Mouse (Mus musculus): ENCODE data around the gene Col18a1. TPM values are rescaled to one million over a fixed set of nuclear protein-coding genes. Genes with fewer than 3 reads are reported as not detected.
"Not testable (repeated sequence)": the region's sequence is repeated elsewhere in the genome, so short reads cannot be mapped to it uniquely, and the experiment has no call there.

Col18a1 gene
- polyA plus RNA-seq, 1 experiment = 85.0 TPM

GRCm38 (mm10) chr10:77146901-77147463, 19.4 kb downstream of the Col18a1 start:
- Histone ChIP-seq H3K4me1 (ENCODE audit: control insufficient read depth, insufficient read depth, low read length) (0 out of 2 replicates have a peak, but pooled peaks cover 3% of the 10 kb centered on the region), H3K4me3 (ENCODE audit: insufficient read depth, low read length) (no peak overlapping the region), H3K27ac (ENCODE audit: insufficient read depth, low read length) (no peak overlapping the region)
- no peak for TF ChIP-seq CTCF (IDR thresholded peaks at IDR 0.05; ENCODE audit: borderline replicate concordance, insufficient read depth, low read length)
- no peak for TF ChIP-seq POLR2A (IDR thresholded peaks at IDR 0.05; ENCODE audit: low read depth, low read length)

DNA sequence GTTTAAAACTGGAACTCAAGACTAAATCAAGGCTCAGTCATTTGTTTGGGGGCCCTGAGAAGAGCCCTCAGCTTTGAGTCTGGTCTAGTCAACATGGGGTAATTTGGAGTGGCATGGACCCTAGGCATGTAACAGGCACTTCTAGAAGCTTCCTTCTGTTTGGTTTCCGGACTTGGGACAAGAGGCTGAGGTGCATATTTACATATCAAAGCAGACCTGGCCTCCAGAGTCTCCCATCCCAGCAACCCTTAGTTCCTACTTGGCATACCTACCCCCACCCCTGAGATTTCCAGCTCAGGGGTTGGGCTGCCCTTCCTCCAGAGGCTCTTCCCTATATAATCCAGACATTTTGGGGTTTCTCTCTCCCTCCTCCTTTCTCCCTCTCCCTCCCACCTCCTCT, 20.4 kb downstream of the Col18a1 start:
- Histone ChIP-seq H3K27ac (ENCODE audit: insufficient read depth, low read length) (no peak overlapping the region), H3K4me1 (ENCODE audit: control insufficient read depth, insufficient read depth, low read length) (no peaks in the 10 kb centered on the region), H3K4me3 (ENCODE audit: insufficient read depth, low read length) (no peak overlapping the region)
- TF ChIP-seq CTCF (IDR thresholded peaks at IDR 0.05; ENCODE audit: borderline replicate concordance, insufficient read depth, low read length) = no peak
- no peak for TF ChIP-seq POLR2A (IDR thresholded peaks at IDR 0.05; ENCODE audit: low read depth, low read length)

GRCm38 (mm10) chr10:77144372-77144771, 22.0 kb downstream of the Col18a1 start:
- H3K4me3 ChIP-seq (ENCODE audit: insufficient read depth, low read length) = no peak overlapping the region
- no peak for TF ChIP-seq CTCF (IDR thresholded peaks at IDR 0.05; ENCODE audit: borderline replicate concordance, insufficient read depth, low read length)
- H3K4me1 ChIP-seq (ENCODE audit: control insufficient read depth, insufficient read depth, low read length) = no peaks in the 10 kb centered on the region
- no peak overlapping the region for H3K27ac ChIP-seq (ENCODE audit: insufficient read depth, low read length)

DNA sequence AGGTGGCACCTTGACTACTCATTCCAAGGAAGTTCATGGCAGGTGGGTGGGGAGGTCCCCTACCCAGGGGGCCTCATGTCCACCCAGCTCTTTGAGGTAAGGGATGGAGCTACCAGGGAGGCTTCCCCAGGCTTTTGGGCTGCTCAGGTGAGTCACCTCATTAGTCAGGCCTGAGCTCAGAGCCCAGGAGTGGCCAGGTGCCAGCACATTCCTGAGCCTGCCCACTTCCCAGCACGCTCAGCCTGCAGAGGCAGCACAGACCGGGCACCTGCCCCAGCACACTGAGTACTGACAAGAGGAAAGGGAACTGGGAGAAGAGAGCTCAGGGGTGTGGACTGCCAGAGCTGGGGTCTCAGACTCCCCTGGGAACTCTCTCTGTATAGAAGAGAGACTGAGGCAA, 24.0 kb downstream of the Col18a1 start:
- no peak for TF ChIP-seq POLR2A (IDR thresholded peaks at IDR 0.05; ENCODE audit: low read depth, low read length)
- TF ChIP-seq CTCF (IDR thresholded peaks at IDR 0.05; ENCODE audit: borderline replicate concordance, insufficient read depth, low read length) = no peak
- Histone ChIP-seq H3K4me3 (ENCODE audit: insufficient read depth, low read length) (no peak overlapping the region), H3K27ac (ENCODE audit: insufficient read depth, low read length) (no peak overlapping the region), H3K4me1 (ENCODE audit: control insufficient read depth, insufficient read depth, low read length) (no peaks in the 10 kb centered on the region)

GRCm38 (mm10) chr10:77138304-77138703, 28.0 kb downstream of the Col18a1 start:
- Histone ChIP-seq H3K4me1 (ENCODE audit: control insufficient read depth, insufficient read depth, low read length) (no peaks in the 10 kb centered on the region; the same call in 1 of the 2 replicates), H3K27ac (ENCODE audit: insufficient read depth, low read length) (no peak overlapping the region), H3K4me3 (ENCODE audit: insufficient read depth, low read length) (no peak overlapping the region)
- TF ChIP-seq CTCF (IDR thresholded peaks at IDR 0.05; ENCODE audit: borderline replicate concordance, insufficient read depth, low read length) (no peak), POLR2A (IDR thresholded peaks at IDR 0.05; ENCODE audit: low read depth, low read length) (no peak)

DNA sequence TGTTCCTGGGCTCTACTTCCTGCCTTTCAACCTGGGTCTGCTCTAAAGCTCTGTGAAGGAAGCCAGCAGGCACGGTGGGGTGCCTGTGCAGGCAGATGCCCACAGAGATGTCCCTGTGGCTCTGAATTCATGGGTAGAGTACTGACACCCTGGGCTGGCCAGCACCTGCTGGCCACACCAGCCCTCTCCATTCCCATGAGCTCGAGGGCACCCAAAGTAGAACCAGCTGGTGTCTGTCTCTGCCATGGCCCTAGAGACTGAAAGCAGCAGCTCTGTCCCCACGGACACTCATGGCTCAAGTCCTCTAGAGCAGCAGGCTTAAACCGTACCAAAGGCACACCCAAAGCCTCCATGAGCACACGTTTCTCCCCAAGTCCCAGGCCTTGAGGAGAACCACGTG, 30.1 kb downstream of the Col18a1 start:
- no peak overlapping the region for H3K27ac ChIP-seq (ENCODE audit: insufficient read depth, low read length)
- TF ChIP-seq CTCF (IDR thresholded peaks at IDR 0.05; ENCODE audit: borderline replicate concordance, insufficient read depth, low read length) (no peak), POLR2A (IDR thresholded peaks at IDR 0.05; ENCODE audit: low read depth, low read length) (no peak)
- peaks cover 2% of the 10 kb centered on the region; the same call in 1 of the 2 replicates for H3K4me1 ChIP-seq (ENCODE audit: control insufficient read depth, insufficient read depth, low read length)

GRCm38 (mm10) chr10:77135274-77135829, 31.0 kb downstream of the Col18a1 start:
- Histone ChIP-seq H3K4me3 (ENCODE audit: insufficient read depth, low read length) (no peak overlapping the region), H3K27ac (ENCODE audit: insufficient read depth, low read length) (no peak overlapping the region), H3K4me1 (ENCODE audit: control insufficient read depth, insufficient read depth, low read length) (peaks cover 3% of the 10 kb centered on the region; the same call in 1 of the 2 replicates)
- TF ChIP-seq POLR2A (IDR thresholded peaks at IDR 0.05; ENCODE audit: low read depth, low read length) (no peak), CTCF (IDR thresholded peaks at IDR 0.05; ENCODE audit: borderline replicate concordance, insufficient read depth, low read length) (no peak)

More for the DNA sequence above, 30.1 kb downstream of the Col18a1 start:
- H3K4me3 ChIP-seq (ENCODE audit: insufficient read depth, low read length) = no peak overlapping the region

- not testable (repeated sequence) for H3K27ac ChIP-seq (ENCODE audit: insufficient read depth, low read length); H3K4me3 ChIP-seq (ENCODE audit: insufficient read depth, low read length); H3K4me1 ChIP-seq (ENCODE audit: control insufficient read depth, insufficient read depth, low read length)
These were observed 31.6 kb downstream of the Col18a1 start for GRCm38 (mm10) chr10:77134807-77135152.

- TF ChIP-seq CTCF (IDR thresholded peaks at IDR 0.05; ENCODE audit: borderline replicate concordance, insufficient read depth, low read length) = no peak
- no peak for TF ChIP-seq POLR2A (IDR thresholded peaks at IDR 0.05; ENCODE audit: low read depth, low read length)
- Histone ChIP-seq H3K4me1 (ENCODE audit: control insufficient read depth, insufficient read depth, low read length) (peaks cover 6% of the 10 kb centered on the region; the same call in 1 of the 2 replicates), H3K4me3 (ENCODE audit: insufficient read depth, low read length) (no peak overlapping the region), H3K27ac (ENCODE audit: insufficient read depth, low read length) (no peak overlapping the region)
These were observed 32.2 kb downstream of the Col18a1 start for GRCm38 (mm10) chr10:77133951-77134806.

- H3K4me3 ChIP-seq (ENCODE audit: insufficient read depth, low read length) = no peak overlapping the region
- H3K4me1 ChIP-seq (ENCODE audit: control insufficient read depth, insufficient read depth, low read length) = peaks cover 6% of the 10 kb centered on the region; the same call in 1 of the 2 replicates
- H3K27ac ChIP-seq (ENCODE audit: insufficient read depth, low read length) = no peak overlapping the region
- TF ChIP-seq CTCF (IDR thresholded peaks at IDR 0.05; ENCODE audit: borderline replicate concordance, insufficient read depth, low read length) = no peak
- TF ChIP-seq POLR2A (IDR thresholded peaks at IDR 0.05; ENCODE audit: low read depth, low read length) = no peak
These were observed 34.2 kb downstream of the Col18a1 start for GRCm38 (mm10) chr10:77132118-77132517.

All from embryonic fibroblast, embryonic 13.5 days (primary cell).